Mouse (Mus musculus) colon, adult 2 months (tissue): ENCODE measurements around the gene Gm21708. TPM values are rescaled to one million over a fixed set of nuclear protein-coding genes. Genes with fewer than 3 reads are reported as not detected.

Source experiments
- polyA plus RNA-seq: library from polyadenylated mRNA; depleted of rRNA; stranded (reverse); fragments of >200 nt; gene quantifications from 2 replicates; pipeline ENCODE4 v1.2.3, GENCODE M21; 2012; rRNA removed

Gene Gm21708
- not detected in 2 replicates for polyA plus RNA-seq

GRCm38 (mm10) chrY:3410067-3410466 is at the start of gene Gm21708, which contains the start of gene Gm21704:
TSS of gene Gm21708 (minus strand) at chrY:3410167.
TSS of gene Gm21704 (minus strand) at chrY:3410167.

Other genes with a start within 250 kb of the Gm21708 start
- gene Gm21677, start 103.7 kb downstream of the Gm21708 start, polyA plus RNA-seq = not detected in 2 replicates
- not detected in 2 replicates for gene Gm21693, start 64.8 kb downstream of the Gm21708 start, polyA plus RNA-seq
- gene Gm21704, start within 50 bp of the Gm21708 start, polyA plus RNA-seq = not detected in 2 replicates